Mouse (Mus musculus): ENCODE data around the gene 4933411K16Rik.
"Not testable (repeated sequence)": the region's sequence is repeated elsewhere in the genome, so short reads cannot be mapped to it uniquely, and the experiment has no call there.

Gene 4933411K16Rik

DNA sequence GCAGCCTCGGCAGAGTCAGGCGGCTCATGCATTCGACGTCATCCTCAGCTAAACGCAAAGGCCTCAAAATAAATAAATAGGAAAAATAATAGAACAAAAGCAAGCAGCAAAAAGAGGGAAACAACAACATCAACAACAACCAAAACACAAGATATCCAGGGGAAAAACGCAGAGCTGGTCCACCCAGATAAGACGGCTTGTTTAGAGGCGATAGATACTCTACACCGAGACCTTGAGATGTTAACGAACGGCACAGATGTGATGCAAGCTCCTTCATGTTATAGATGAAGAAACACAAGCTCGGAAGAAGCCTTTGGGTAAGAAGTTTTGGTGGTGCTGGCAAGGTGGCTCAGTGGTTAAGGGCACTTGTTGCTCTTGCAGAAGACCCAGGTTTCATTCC lies 27.0 kb downstream of the 4933411K16Rik start:
- DNase-seq: no peak

DNA sequence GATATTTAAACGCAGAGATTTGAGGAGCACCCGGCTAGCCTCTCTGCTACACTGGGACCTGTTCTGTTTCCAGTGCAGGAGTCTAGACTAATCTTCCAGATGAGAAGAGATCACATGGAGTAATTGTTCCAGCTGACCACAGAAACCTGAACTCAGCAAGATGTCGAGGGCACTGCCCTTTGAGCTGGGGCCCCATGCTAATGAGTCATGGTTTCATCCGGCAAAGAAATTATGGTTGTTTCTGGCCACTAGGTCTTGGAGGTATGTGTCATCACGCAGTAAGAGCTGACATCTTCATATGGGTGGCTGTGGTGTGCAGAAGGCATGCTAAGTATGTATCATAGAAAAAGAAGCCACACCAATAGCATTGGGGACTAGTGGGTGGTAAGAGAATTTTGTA lies 27.9 kb downstream of the 4933411K16Rik start:
- peak; percentile 58 to 65 for DNase-seq

DNA sequence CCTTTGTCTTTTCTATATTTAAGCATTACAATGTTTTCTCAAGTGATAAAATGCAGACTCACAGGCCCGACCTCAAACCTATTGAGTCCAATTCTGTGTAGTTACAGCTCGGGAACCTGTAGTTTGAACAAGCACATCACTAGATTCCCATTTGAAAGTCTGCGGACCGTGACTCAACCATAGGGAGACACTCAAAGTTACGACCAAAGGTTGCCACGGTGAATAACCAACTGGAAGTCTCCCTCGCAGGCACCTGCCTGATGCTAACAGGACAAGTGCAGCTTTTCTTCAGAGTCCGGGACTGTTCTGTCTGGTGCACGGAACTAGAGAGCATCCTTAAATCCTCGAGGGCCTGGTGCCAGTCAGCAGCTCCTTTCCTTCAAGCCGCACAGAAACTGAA lies 28.4 kb downstream of the 4933411K16Rik start:
- peak; percentile 55 for DNase-seq

DNA sequence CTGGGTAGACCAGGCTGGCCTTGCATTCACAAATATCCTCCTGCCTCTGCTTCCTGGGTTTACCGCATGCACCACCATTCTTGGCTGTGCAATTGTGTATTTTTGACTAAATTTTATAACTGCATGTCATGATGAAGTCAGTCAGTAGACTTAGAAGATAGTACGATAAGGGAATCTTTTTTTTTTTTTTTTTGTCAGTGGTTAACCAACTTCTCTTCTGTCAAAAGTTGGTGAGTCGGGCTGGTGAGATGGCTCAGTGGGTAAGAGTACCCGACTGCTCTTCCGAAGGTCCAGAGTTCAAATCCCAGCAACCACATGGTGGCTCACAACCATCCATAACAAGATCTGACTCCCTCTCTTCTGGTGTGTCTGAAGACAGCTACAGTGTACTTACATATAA lies 29.6 kb downstream of the 4933411K16Rik start:
- not testable (repeated sequence) for DNase-seq

DNA sequence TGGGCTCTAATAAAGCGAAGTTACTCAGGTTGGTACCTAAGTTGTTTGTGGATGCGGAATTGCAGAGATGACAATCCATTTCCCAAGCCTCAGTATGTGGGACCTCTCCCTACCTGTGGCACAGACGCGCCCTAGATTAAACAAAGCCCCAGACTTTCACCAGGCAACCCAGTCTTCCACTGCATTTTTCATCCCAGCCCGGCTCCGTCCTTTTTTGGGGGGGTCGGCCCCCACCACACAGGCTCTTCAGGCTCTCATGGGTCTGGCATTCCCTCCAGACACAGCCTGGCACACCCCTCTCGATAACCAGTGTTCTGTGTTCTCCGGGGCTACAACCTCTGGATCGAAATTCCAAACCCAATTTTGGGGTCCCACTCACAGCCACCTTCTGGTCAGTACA lies 33.6 kb downstream of the 4933411K16Rik start:
- DNase-seq: no peak

DNA sequence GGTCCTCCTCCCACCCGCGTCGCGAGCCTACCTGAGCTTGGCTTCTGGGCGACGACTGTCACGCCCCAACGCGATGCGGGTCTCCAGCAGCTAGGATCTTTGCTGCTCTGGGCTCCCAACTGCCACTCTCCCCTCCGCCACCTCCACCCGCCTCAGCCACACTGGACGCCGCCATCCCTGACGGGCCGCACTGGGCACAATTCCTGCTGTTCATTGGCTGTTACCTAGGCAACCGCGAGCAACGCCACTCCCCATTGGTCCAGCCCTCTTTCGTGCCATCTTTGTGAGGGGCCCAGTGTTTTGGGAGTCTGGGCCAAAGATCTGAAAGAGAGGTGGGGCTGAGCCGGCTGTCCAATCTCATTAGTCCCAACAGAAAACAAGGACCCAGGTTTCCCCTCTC lies 34.1 kb downstream of the 4933411K16Rik start, which contains the start of gene Morn4:
Gene Morn4 (minus strand): TSS at position 192 of the 400 bp plus-strand sequence.
- DNase-seq: peak; percentile 91 to 92

DNA sequence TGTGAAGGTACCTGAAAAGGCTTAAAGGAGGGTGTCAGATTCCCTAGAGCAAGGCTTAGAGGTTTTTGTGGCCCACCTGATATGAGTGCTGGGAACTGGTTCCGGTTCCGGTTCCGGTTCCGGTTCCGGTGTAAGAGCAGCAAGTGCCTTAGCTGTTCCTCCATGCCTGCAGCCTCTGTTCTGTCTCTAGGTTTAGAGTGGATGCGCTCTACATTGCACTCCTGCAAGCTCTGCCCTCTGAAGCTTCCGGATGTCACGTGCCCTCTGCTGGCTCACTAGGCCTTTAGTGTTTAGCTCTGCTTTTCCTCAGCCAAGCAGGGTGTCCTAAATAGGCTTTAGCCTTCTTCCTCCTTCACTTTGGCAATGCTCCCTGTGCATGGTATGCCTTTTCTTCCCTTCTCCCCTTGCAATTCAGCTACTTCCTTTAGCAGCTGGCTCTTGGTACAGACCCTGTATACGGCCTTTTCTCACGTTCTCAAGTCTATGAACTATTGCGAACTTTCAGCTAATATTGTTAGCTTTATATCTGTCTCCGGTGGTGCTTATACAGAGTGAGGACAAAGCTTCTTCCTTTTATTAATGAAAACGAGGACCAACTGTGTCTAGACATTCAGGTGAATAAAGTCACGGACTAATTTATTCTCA lies 37.2 kb downstream of the 4933411K16Rik start:
- peak; percentile 77 to 79 for DNase-seq

DNA sequence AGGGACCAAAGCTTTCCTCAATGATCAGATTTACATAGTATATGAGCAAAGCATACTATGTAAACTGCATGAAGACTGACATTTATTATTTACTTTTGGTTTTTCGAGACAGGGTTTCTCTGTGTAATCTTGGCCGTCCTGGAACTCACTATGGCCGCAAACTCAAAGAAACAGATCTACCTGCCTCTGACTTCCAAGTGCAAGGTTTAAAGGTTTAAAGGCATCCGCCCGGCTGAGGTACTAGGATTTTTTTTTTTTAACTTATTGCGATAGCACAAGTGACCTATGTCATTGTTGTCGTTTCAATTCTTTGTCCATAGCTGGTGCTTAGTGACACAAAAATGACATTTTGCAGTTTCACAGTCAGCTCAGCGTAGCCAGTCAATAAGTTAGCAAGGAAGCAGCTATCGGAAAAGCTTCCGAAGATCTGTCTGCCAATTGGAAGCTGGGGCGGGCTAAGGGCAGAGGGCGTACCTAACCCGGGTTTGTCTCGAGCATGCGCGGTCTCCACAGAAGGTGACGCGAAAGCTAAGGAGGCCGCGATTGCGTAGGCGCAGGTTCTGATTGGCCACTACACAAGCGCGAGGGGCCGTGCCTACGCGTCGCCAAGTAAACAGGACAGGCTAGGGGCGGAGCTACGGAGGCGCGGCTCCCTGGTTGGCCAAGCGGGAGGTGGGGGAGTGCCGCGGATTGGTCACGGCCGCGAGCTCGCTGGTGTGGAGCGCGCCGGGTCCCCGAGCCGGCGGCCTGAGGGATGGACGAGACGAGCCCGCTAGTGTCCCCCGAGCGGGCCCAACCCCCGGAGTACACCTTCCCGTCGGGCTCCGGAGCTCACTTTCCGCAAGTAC lies 37.9 kb downstream of the 4933411K16Rik start, which contains the start of gene Pi4k2a:
Gene Pi4k2a (plus strand): TSS at position 723 of the 848 bp plus-strand sequence.
- peak; percentile 99 to 100 for DNase-seq

DNA sequence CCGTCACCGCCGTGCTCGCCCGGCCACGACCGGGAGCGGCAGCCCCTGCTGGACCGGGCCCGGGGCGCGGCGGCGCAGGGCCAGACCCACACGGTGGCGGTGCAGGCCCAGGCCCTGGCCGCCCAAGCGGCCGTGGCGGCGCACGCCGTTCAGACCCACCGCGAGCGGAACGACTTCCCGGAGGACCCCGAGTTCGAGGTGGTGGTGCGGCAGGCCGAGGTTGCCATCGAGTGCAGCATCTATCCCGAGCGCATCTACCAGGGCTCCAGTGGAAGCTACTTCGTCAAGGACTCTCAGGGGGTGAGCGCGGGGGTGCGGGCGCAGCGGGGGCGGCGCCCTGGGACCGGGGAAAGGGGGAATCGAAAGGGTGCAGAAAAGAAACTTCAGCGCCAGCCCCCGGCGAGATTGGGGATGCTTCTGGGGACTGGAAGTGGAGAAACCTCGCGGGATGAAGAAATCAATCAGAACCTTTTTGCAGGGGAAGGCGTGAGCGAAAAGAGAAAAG lies 38.6 kb downstream of the 4933411K16Rik start:
- DNase-seq: peak in 1 of 2 experiments; percentile 26

DNA sequence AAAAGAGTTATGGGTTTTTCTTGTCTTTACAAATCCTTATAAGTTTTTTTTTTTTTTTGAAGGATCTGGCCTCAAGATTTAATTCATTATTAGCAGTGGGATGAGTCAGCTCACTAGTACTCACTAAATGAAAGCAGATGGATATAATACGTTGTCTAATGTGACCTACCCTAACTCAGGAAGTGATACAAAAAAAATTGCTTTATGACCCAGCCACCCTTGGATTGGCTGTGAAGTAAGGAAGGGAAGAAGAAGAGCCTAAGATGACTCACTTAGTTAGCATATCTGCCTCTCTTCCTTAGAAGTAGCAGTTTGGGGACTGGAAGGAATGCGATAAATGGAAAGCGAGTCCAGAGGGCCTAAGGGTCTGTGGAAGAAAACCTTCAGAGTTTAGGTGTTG lies 47.4 kb downstream of the 4933411K16Rik start:
- DNase-seq: no peak

Measured in kidney, postnatal 36 days (tissue).